Mouse (Mus musculus): ENCODE data around the gene Zbtb20. TPM values are rescaled to one million over a fixed set of nuclear protein-coding genes. Genes with fewer than 3 reads are reported as not detected.
A peak's percentile ranks its signal among the peaks of the same experiment; 100 is the strongest.

Gene Zbtb20
- total RNA-seq, 2 experiments from 2014 or later = 40.1 to 64.5 TPM

GRCm38 (mm10) chr16:43552443-43552842 is 676.8 kb downstream of the Zbtb20 start:
- DNase-seq (ENCODE audit: low spot score in 2 of 2) = no peak
- intact Hi-C loops (cut with DNase I) = no loop called here

- intact Hi-C loops (cut with DNase I) = no loop called here
- no peak for DNase-seq (ENCODE audit: low spot score in 2 of 2)
Measured at GRCm38 (mm10) chr16:43557385-43557784, 681.7 kb downstream of the Zbtb20 start.

- intact Hi-C loops (cut with DNase I) = no loop called here
- no peak for DNase-seq (ENCODE audit: low spot score in 2 of 2)
Measured at GRCm38 (mm10) chr16:43561330-43561729, 685.6 kb downstream of the Zbtb20 start.

- intact Hi-C loops (cut with DNase I) = no loop called here
- DNase-seq (ENCODE audit: low spot score in 2 of 2) = no peak
Measured at GRCm38 (mm10) chr16:43561956-43562355, 686.3 kb downstream of the Zbtb20 start.

DNA sequence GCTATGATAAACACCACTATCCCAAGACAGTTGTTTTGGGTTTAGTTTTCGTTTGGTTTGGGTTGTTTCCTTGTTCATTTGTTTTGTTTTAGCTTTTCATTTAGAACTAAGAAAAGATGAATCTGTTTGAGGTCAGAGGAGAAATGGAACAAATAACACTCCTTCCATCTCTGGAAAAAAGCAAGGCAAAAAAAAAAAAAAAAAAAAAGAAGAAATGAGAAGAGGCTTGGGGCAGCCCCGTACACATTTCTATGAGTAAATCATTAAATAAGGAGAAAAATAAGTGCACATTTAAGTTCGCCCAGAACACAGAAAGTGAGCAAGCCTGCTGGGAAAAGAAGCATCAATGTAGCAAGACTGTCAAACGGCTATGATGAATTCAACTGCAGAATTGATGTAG is 690.2 kb downstream of the Zbtb20 start:
- DNase-seq (ENCODE audit: low spot score in 2 of 2) = no peak
- intact Hi-C loops (cut with DNase I) = no loop called here

DNA sequence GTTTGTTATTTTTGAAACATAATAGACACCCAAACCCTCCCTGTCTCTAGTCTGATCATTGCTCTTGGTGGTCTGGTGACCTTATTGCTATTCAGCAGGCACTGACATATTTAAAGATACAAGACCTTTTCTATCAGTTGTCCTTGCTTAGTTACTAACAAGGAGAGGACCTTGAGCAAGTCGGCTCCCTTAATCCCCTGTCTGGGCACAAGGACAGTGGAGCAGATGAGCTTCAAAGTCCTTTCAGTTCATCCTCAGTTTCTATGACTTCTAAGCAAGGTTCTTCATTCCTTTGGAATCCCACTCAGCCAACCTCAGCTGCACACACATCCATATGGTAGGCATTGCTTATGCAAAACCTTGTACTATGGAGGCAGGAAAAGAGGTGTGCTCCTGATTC is 690.8 kb downstream of the Zbtb20 start:
- DNase-seq (ENCODE audit: low spot score in 2 of 2) = no peak
- intact Hi-C loops (cut with DNase I) = no loop called here

DNA sequence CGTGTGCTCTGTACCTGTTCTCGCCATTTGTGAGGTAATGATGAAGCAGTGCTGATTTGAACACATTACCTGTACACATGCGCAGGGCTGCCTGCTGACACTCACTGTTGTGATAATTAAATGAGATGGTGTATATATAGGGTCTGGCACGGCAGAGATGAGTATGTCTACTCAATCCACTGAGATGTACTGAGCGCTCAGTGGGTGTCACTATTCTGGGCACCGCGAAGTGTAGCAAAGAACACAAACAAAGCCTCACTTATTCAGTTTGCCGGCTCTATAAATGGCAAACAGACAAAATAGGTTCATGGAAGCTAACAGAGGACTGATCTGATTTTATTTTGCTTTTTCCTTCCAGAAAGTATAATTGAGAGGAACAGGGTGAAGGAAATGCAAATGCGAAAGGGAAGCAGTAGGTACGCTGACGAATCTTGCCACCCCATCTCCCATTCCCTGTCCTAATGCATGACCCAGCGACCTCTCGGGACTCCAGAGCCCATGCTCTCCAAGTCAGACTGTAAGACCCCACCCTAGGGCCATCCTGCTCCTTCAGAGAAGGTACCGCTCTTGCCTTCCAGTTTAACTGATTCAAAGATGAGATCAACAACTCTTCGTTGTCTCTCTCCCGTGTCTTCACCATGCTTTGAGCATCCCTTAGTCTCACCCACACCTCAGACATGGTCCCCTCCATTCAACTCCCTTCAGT is 695.8 kb downstream of the Zbtb20 start:
- DNase-seq (ENCODE audit: low spot score in 2 of 2) = no peak
- intact Hi-C loops (cut with DNase I) = loop anchor here (2.0 to 5.0 kb wide), 3 partner anchors 65 to 734 kb away; no protein-coding TSS in a partner anchor

GRCm38 (mm10) chr16:43572171-43572570 is 696.5 kb downstream of the Zbtb20 start:
- intact Hi-C loops (cut with DNase I) = loop anchor here (2.0 to 5.0 kb wide), 3 partner anchors 65 to 735 kb away; no protein-coding TSS in a partner anchor
- no peak for DNase-seq (ENCODE audit: low spot score in 2 of 2)

DNA sequence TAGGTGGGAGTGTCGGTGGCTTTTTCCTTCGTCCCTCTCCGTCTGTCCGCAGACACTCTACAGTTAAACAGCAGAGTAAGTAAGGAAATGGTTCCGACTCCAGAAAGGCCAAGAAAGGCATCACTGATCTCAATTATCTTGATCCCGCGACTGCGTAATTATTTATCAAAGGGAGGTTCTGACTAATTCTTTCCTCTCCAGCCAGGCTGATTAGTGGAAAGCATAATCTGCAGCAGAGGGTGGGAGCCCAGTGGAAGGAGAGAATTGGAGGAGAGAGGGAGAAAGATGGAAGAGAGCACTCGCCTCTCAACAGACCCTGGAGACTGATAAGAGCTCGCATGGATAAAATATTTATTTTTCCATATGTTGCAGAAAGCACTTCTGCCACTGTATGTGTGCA is 697.1 kb downstream of the Zbtb20 start:
- intact Hi-C loops (cut with DNase I) = loop anchor here (2.0 to 5.0 kb wide), 3 partner anchors 66 to 735 kb away; no protein-coding TSS in a partner anchor
- DNase-seq (ENCODE audit: low spot score in 2 of 2) = no peak

DNA sequence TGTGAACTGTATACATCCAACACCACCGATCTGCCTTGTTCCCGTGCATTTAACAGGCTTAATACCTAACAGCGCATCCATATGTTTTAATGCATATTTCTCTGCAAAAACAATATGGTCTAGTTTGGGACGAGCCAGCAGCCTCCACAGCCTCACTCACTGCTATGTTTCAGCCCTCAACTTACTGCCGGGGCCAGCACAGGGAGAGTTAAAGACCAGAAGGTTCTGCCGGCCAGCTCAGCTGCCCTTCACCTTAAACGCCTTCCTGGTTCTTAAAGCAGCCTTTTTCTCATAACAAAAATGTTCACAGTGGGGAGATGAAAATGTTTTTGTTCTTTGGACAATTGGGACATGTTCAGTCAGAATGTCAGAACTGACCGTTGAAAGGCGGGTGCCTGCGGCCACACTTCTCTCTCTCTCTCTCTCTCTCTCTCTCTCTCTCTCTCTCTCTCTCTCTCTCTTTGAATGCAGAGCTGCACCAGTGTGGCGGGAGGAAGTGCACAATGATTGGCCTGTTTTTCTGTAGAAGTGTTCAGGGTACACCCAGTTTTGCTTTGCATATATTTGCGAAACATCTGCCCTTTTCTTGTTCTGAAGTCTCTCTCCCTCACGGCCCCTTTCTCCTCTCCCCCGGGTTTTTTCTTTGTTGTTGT is 697.6 kb downstream of the Zbtb20 start:
- no peak for DNase-seq (ENCODE audit: low spot score in 2 of 2)
- intact Hi-C loops (cut with DNase I) = loop anchor here (2.0 to 5.0 kb wide), 3 partner anchors 67 to 736 kb away; no protein-coding TSS in a partner anchor

GRCm38 (mm10) chr16:43574006-43574764 is 698.5 kb downstream of the Zbtb20 start:
- intact Hi-C loops (cut with DNase I) = loop anchor here (2.0 to 5.0 kb wide), 3 partner anchors 35 to 737 kb away; no protein-coding TSS in a partner anchor
- DNase-seq (ENCODE audit: low spot score in 2 of 2) = peak; percentile 81 to 85

- intact Hi-C loops (cut with DNase I) = loop anchor here (2.0 kb wide), 1 partner anchor 36 kb away; no protein-coding TSS in a partner anchor
Measured at GRCm38 (mm10) chr16:43575066-43575465, 699.4 kb downstream of the Zbtb20 start.

GRCm38 (mm10) chr16:43575507-43575906 is 699.8 kb downstream of the Zbtb20 start:
- intact Hi-C loops (cut with DNase I) = loop anchor here (2.0 kb wide), 1 partner anchor 37 kb away; no protein-coding TSS in a partner anchor
- no peak for DNase-seq (ENCODE audit: low spot score in 2 of 2)

More at GRCm38 (mm10) chr16:43575066-43575465, 699.4 kb downstream of the Zbtb20 start:
- DNase-seq (ENCODE audit: low spot score in 2 of 2) = no peak

- peak; percentile 22 to 27 for DNase-seq (ENCODE audit: low spot score in 2 of 2)
- intact Hi-C loops (cut with DNase I) = no loop called here
Measured at GRCm38 (mm10) chr16:43577399-43577798, 701.7 kb downstream of the Zbtb20 start.

- DNase-seq (ENCODE audit: low spot score in 2 of 2) = no peak
- intact Hi-C loops (cut with DNase I) = no loop called here
Measured at GRCm38 (mm10) chr16:43578351-43578750, 702.7 kb downstream of the Zbtb20 start.

- intact Hi-C loops (cut with DNase I) = no loop called here
- no peak for DNase-seq (ENCODE audit: low spot score in 2 of 2)
Measured at GRCm38 (mm10) chr16:43579111-43579510, 703.4 kb downstream of the Zbtb20 start.

DNA sequence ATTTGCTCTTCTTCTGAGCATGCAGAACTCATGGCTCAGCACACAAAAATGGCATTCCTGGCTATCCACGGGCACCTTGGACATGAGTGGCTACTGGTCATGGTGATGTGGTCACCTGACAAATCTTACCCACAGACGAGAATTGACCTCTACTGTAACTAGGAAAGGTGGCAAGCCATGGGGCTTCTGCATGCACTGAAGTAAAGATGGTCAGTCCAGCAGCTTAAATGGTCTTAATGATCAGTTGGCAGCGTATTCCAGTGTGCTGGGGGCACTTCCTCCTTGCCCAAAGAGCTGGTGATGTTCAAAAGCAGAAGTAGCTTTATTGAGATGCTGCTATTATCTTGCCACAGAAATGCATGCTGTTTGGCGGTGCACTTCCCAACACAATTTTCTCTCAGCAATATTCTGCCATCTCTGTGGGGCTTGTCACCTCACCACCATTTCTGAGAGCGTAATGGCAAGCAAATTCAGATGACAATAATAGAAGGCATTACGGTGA is 704.7 kb downstream of the Zbtb20 start:
- DNase-seq (ENCODE audit: low spot score in 2 of 2) = no peak
- intact Hi-C loops (cut with DNase I) = no loop called here

GRCm38 (mm10) chr16:43581551-43581950 is 705.9 kb downstream of the Zbtb20 start:
- intact Hi-C loops (cut with DNase I) = no loop called here
- no peak for DNase-seq (ENCODE audit: low spot score in 2 of 2)

DNA sequence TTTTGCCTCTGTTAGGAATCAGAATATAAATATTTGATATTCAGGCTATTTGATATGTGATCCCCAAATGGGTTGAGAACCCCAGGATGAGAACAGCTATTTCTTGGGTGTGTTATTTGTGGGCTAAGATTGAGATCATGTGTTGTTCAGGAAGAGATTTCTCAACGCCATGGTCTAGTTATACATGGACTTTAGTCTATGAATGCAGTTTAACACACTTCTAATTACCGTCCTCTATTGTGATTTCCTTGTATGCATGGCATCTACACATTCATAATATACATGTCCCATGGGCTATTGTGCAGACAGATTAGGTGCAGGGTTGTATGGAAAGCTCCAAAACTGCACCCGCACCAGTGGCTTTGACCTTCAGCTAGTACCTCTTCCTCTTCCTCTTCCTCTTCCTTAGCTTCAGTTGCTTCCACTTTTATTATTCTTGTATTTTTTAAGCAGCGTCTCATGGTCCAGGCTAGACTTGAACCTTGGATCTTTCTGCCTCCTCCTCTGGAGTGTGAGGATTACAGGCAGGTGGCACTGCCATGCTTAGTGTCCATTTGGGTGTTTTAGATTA is 711.3 kb downstream of the Zbtb20 start:
- intact Hi-C loops (cut with DNase I) = no loop called here
- DNase-seq (ENCODE audit: low spot score in 2 of 2) = no peak
